Mouse (Mus musculus): Measurements from ENCODE around the gene Map4k1. TPM values are rescaled to one million over a fixed set of nuclear protein-coding genes. Genes with fewer than 3 reads are reported as not detected.

The Map4k1 gene
- polyA plus RNA-seq (2016; fragmentation: Nextera tagmentation; extraction: Ambion mirVana), result 18.9 and 19.4 TPM in 2 replicates

- under 1% methylated on average over 36 of the region's 36 CpGs for WGBS
Observed at GRCm38 (mm10) chr7:28981651-28982273, at the start of gene Map4k1, which contains the start of gene Eif3k. TSS of gene Map4k1 (plus strand) at chr7:28982050. TSS of gene Eif3k (minus strand) at chr7:28981864.

DNA sequence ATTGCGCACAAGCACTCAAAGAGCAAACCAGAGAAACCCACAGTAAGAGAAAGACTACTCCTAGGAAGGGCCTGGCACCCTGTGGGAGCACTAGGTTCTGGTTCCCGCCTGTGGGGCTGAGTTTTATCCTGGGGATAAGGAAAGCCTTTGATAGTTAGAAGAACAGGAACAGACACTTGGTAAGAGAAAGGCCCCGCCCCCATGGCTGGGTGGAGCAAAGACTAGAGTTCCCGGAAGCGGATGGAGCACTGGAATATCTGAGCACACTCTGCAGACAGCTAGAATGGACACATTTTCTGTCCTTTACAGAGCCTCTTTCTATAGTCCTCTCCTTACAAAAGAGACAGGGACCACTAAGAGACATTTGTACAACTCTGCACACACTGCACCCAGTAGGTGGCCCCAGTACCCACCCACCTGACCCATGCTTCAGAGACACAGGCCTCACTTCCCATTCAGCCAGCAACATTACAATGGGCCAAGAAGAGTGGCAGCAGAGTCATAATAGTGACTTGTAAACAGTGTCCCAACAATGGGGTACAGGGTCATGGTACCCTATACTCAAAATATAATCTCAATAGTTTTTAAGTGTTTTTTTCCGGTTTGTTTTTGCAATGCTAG lies 49.3 kb upstream of the Map4k1 start:
- no peaks in the 10 kb centered on the region for H3K27me3 ChIP-seq (ENCODE audit: low read depth, poor library complexity, severe bottlenecking)
- no peak overlapping the region for H3K27ac ChIP-seq
- 81% methylated on average over 6 of the region's 6 CpGs for WGBS
- peaks cover 57% of the 10 kb centered on the region for H3K4me1 ChIP-seq
- H3K36me3 ChIP-seq, result peaks cover 50% of the 10 kb centered on the region
- H3K4me3 ChIP-seq, result no peak overlapping the region
- no peaks in the 10 kb centered on the region for H3K9me3 ChIP-seq (replicated peaks)
- no peak for DNase-seq (ENCODE audit: low spot score)

More at GRCm38 (mm10) chr7:28981651-28982273, at the start of gene Map4k1, which contains the start of gene Eif3k:
- peaks cover 34% of the 10 kb centered on the region for H3K36me3 ChIP-seq
- peaks cover 27% of the 10 kb centered on the region for H3K4me1 ChIP-seq
- H3K4me3 ChIP-seq, result peak within 1 kb of the TSS; percentile 83
- H3K27ac ChIP-seq, result peak within 1 kb of the TSS; percentile 88
- H3K9me3 ChIP-seq (replicated peaks), result no peaks in the 10 kb centered on the region
- DNase-seq (ENCODE audit: low spot score), result peak; percentile 92
- H3K27me3 ChIP-seq (ENCODE audit: low read depth, poor library complexity, severe bottlenecking), result no peaks in the 10 kb centered on the region

GRCm38 (mm10) chr7:28933825-28934224 lies 48.0 kb upstream of the Map4k1 start:
- H3K9me3 ChIP-seq (replicated peaks), result no peaks in the 10 kb centered on the region
- H3K4me3 ChIP-seq, result no peak overlapping the region
- H3K27me3 ChIP-seq (ENCODE audit: low read depth, poor library complexity, severe bottlenecking), result no peaks in the 10 kb centered on the region
- H3K4me1 ChIP-seq, result peaks cover 63% of the 10 kb centered on the region
- H3K36me3 ChIP-seq, result peaks cover 51% of the 10 kb centered on the region
- no peak overlapping the region for H3K27ac ChIP-seq
- WGBS, result 96% methylated on average over 2 of the region's 2 CpGs
- DNase-seq (ENCODE audit: low spot score), result no peak

- DNase-seq (ENCODE audit: low spot score), result no peak
- Histone ChIP-seq H3K36me3 (peaks cover 64% of the 10 kb centered on the region), H3K4me1 (peaks cover 60% of the 10 kb centered on the region)
Observed at GRCm38 (mm10) chr7:28936787-28937186, 45.1 kb upstream of the Map4k1 start.

GRCm38 (mm10) chr7:28938654-28939053 lies 43.2 kb upstream of the Map4k1 start:
- Histone ChIP-seq H3K27me3 (ENCODE audit: low read depth, poor library complexity, severe bottlenecking) (no peaks in the 10 kb centered on the region), H3K4me3 (no peak overlapping the region), H3K4me1 (peaks cover 61% of the 10 kb centered on the region), H3K36me3 (peaks cover 80% of the 10 kb centered on the region), H3K9me3 (replicated peaks) (no peaks in the 10 kb centered on the region), H3K27ac (peak overlapping the region; percentile 57; the same call in 1 of the 2 replicates)
- 92% methylated on average over 4 of the region's 4 CpGs for WGBS
- DNase-seq (ENCODE audit: low spot score), result no peak

More at GRCm38 (mm10) chr7:28936787-28937186, 45.1 kb upstream of the Map4k1 start:
- H3K27ac ChIP-seq, result peak overlapping the region; percentile 64; the same call in 1 of the 2 replicates
- H3K4me3 ChIP-seq, result no peak overlapping the region
- no peaks in the 10 kb centered on the region for H3K27me3 ChIP-seq (ENCODE audit: low read depth, poor library complexity, severe bottlenecking)
- WGBS, result 75% methylated on average over 4 of the region's 4 CpGs
- no peaks in the 10 kb centered on the region for H3K9me3 ChIP-seq (replicated peaks)

GRCm38 (mm10) chr7:28939418-28940183 lies 42.2 kb upstream of the Map4k1 start:
- whole genome bisulfite sequencing, result 78% methylated on average over 7 of the region's 7 CpGs
- DNase-seq (ENCODE audit: low spot score), result no peak
- H3K27me3 ChIP-seq (ENCODE audit: low read depth, poor library complexity, severe bottlenecking), result no peaks in the 10 kb centered on the region
- no peak overlapping the region for H3K4me3 ChIP-seq
- H3K36me3 ChIP-seq, result peaks cover 75% of the 10 kb centered on the region
- H3K4me1 ChIP-seq, result peaks cover 69% of the 10 kb centered on the region
- 0 out of 2 replicates have a peak overlapping the region, but pooled peaks have one; percentile 44 for H3K27ac ChIP-seq
- no peaks in the 10 kb centered on the region for H3K9me3 ChIP-seq (replicated peaks)

- DNase-seq (ENCODE audit: low spot score), result no peak
- Histone ChIP-seq H3K36me3 (peaks cover 63% of the 10 kb centered on the region), H3K27me3 (ENCODE audit: low read depth, poor library complexity, severe bottlenecking) (no peaks in the 10 kb centered on the region), H3K4me1 (peaks cover 76% of the 10 kb centered on the region), H3K27ac (peak overlapping the region; percentile 34; the same call in 1 of the 2 replicates), H3K4me3 (no peak overlapping the region), H3K9me3 (replicated peaks) (no peaks in the 10 kb centered on the region)
- 85% methylated on average over 4 of the region's 4 CpGs for WGBS
Observed at GRCm38 (mm10) chr7:28941129-28941528, 40.7 kb upstream of the Map4k1 start.

- DNase-seq (ENCODE audit: low spot score), result no peak
- WGBS, result 82% methylated on average over 4 of the region's 4 CpGs
- H3K36me3 ChIP-seq, result peaks cover 60% of the 10 kb centered on the region
Observed at GRCm38 (mm10) chr7:28941542-28941941, 40.3 kb upstream of the Map4k1 start.

DNA sequence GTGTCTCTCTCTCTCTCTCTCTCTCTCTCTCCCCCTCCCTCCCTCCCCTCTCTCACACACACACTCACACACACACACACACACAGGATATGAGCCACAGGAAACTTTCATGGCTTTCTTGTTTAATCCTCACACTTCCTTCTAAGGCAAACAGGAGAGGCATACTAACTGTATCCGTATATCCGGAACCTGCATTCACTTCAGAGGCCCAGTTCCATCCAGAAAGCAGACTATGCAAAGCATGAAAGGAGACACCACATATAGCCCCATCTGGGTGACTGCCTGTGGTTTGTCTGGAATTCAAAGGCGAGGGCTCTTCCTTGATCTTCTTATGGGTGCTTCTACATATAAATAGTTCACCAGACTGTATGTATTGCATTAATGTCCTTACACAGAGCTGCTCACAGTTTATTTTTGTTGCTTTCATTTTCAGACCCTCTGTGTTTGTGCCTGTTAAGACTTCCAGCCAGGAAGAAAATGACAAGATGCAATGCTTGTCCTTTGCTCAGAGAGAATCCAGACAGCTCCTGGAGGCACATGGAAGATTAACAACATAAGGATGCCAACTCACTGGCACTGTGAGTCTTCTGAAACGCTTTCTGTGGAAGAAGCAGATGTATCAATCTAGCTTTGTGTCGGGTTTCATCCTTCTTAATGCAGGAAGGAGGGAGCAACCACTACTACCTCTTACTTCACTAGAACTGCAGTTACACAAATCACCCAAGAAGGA lies 38.2 kb upstream of the Map4k1 start:
- Histone ChIP-seq H3K27me3 (ENCODE audit: low read depth, poor library complexity, severe bottlenecking) (no peaks in the 10 kb centered on the region), H3K4me1 (peaks cover 84% of the 10 kb centered on the region), H3K27ac (peak overlapping the region; percentile 54), H3K4me3 (no peak overlapping the region), H3K36me3 (peaks cover 50% of the 10 kb centered on the region), H3K9me3 (replicated peaks) (no peaks in the 10 kb centered on the region)
- WGBS, result 63% methylated on average over 5 of the region's 5 CpGs
- no peak for DNase-seq (ENCODE audit: low spot score)

More at GRCm38 (mm10) chr7:28941542-28941941, 40.3 kb upstream of the Map4k1 start:
- no peaks in the 10 kb centered on the region for H3K27me3 ChIP-seq (ENCODE audit: low read depth, poor library complexity, severe bottlenecking)
- H3K27ac ChIP-seq, result 0 out of 2 replicates have a peak overlapping the region, but pooled peaks have one; percentile 34
- no peaks in the 10 kb centered on the region for H3K9me3 ChIP-seq (replicated peaks)
- H3K4me3 ChIP-seq, result no peak overlapping the region
- H3K4me1 ChIP-seq, result peaks cover 77% of the 10 kb centered on the region

DNA sequence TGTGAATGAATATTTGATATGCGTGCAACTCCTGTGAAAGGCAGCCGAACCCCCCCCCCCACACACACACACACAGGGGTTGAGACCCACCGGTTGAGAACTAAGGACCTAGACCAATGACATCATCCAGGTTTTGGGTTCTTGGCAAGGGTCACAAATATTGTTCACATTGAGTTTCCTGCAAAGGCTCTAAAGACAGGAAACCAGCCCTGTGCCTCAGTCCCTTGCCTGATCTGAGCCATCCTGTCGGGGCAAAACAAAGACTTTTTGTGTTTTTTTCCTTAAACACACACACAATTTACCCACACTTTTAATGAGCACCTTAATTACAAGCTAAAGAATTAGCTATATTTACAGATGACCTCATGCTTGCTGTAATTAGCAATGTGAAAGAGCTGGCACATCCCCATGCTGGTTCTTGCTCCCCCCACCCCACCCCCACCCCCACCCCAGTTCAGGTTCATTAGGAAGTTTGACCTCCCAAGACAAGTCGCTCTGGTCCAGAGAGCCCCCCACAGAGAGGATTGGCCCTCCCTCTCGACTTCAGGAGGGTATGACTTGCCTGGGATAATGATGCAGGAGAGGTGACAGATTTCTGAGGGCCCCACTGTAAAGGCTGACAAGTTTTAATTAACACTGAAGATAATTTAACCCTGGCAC lies 37.0 kb upstream of the Map4k1 start:
- no peak for DNase-seq (ENCODE audit: low spot score)
- Histone ChIP-seq H3K27ac (peak overlapping the region; percentile 88), H3K36me3 (peaks cover 56% of the 10 kb centered on the region), H3K4me1 (peaks cover 85% of the 10 kb centered on the region), H3K4me3 (peak overlapping the region; percentile 20), H3K9me3 (replicated peaks) (no peaks in the 10 kb centered on the region), H3K27me3 (ENCODE audit: low read depth, poor library complexity, severe bottlenecking) (no peaks in the 10 kb centered on the region)
- whole genome bisulfite sequencing, result 41% methylated on average over 6 of the region's 6 CpGs

GRCm38 (mm10) chr7:28945416-28946270 lies 36.2 kb upstream of the Map4k1 start:
- H3K36me3 ChIP-seq, result peaks cover 56% of the 10 kb centered on the region
- DNase-seq (ENCODE audit: low spot score), result peak; percentile 73
- 10% methylated on average over 10 of the region's 10 CpGs for WGBS
- peak overlapping the region; percentile 88 for H3K27ac ChIP-seq
- peaks cover 85% of the 10 kb centered on the region for H3K4me1 ChIP-seq
- peak overlapping the region; percentile 20 for H3K4me3 ChIP-seq
- H3K9me3 ChIP-seq (replicated peaks), result no peaks in the 10 kb centered on the region
- no peaks in the 10 kb centered on the region for H3K27me3 ChIP-seq (ENCODE audit: low read depth, poor library complexity, severe bottlenecking)

Measured in limb, embryonic 10.5 days (tissue).